In the genomic region with DNA sequence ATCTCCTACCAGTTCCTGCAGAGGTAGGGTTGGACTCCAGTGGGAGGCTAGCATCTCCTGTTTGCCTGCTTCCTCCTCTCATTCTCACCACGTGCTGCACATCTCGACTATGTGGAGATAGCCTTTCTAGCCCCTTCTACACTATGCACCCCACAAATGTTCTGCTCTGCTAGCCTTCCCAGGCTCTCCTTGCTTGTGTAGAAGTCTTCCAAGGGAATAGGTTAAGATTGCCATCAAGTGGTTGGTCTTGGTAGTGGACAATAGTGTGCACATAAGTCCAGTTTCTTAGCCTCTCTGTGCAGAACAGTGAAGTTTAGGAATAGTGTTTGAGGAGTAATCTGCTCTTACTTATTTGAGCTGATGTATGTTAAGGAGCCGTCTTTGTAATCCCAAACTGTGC, we compare ENCODE assay signal across 8 mouse cellular contexts.
DNase-seq lines count a peak whose midpoint lies in the region; ATAC-seq and TF ChIP-seq lines count a peak whose summit lies in the region.

No protein-coding gene starts in this region.

- H3K4me1 ChIP-seq in heart, adult 2 months (ENCODE audit: control insufficient read depth, insufficient read depth, low read length): peaks cover 5% of the 10 kb centered on the region
- peaks cover 11% of the 10 kb centered on the region; the same call in 1 of the 2 replicates for H3K4me1 ChIP-seq in heart, embryonic 11.5 days (ENCODE audit: control insufficient read depth, insufficient read depth, low read length)
- H3K4me1 ChIP-seq in kidney, embryonic 14.5 days (ENCODE audit: control insufficient read depth, insufficient read depth, low read length): no peaks in the 10 kb centered on the region

- H3K9me3 ChIP-seq in heart, embryonic 11.5 days (replicated peaks; ENCODE audit: control insufficient read depth, low read length): no peaks in the 10 kb centered on the region
- H3K9me3 ChIP-seq in kidney, embryonic 14.5 days (ENCODE audit: control insufficient read depth, low read length): no peaks in the 10 kb centered on the region

- TF ChIP-seq CTCF in heart, adult 2 months (IDR thresholded peaks at IDR 0.05): peak; percentile 88

- no peak for ATAC-seq in heart, embryonic 11.5 days (replicated peaks; ENCODE audit: insufficient number of reproducible peaks, low FRiP score, low TSS enrichment)
- ATAC-seq in kidney, embryonic 14.5 days (ENCODE audit: low FRiP score, low TSS enrichment): peak; percentile 52; the same call in 1 of the 2 replicates
- no peak for ATAC-seq in activated CD4-positive, CD25-positive, alpha-beta regulatory T cell, adult 4 months

- no peak overlapping the region for H3K27ac ChIP-seq in heart, adult 2 months
- no peak overlapping the region for H3K27ac ChIP-seq in heart, embryonic 11.5 days (ENCODE audit: low read depth, low read length)
- H3K27ac ChIP-seq in kidney, embryonic 14.5 days (ENCODE audit: low read depth, low read length): no peak overlapping the region

- no peak overlapping the region for H3K4me3 ChIP-seq in heart, adult 2 months
- no peak overlapping the region for H3K4me3 ChIP-seq in heart, embryonic 11.5 days (ENCODE audit: low read depth, low read length)
- H3K4me3 ChIP-seq in kidney, embryonic 14.5 days (ENCODE audit: low read length): no peak overlapping the region

- intact Hi-C loops in heart, adult 2 months (cut with DNase I): loop anchor here (1.0 to 5.0 kb wide), 4 partner anchors 75 to 1038 kb away; no protein-coding TSS in a partner anchor

- peaks cover 6% of the 10 kb centered on the region for H3K79me2 ChIP-seq in heart, adult 2 months (replicated peaks; ENCODE audit: control insufficient read depth, insufficient read depth, low read length)

- TF ChIP-seq EP300 in heart, adult 2 months (IDR thresholded peaks at IDR 0.05; ENCODE audit: insufficient read depth, low read depth, low read length): no peak

- H3K9ac ChIP-seq in heart, adult 2 months (ENCODE audit: low read depth, low read length): no peak overlapping the region
- H3K9ac ChIP-seq in heart, embryonic 11.5 days (ENCODE audit: low read depth, low read length): no peak overlapping the region
- no peak overlapping the region for H3K9ac ChIP-seq in kidney, embryonic 14.5 days (ENCODE audit: low read depth, low read length)

- H3K27me3 ChIP-seq in heart, adult 2 months (ENCODE audit: control insufficient read depth, insufficient read depth, low read length): no peaks in the 10 kb centered on the region
- H3K27me3 ChIP-seq in heart, embryonic 11.5 days (ENCODE audit: control insufficient read depth, insufficient read depth, low read length): no peaks in the 10 kb centered on the region
- H3K27me3 ChIP-seq in kidney, embryonic 14.5 days (ENCODE audit: control insufficient read depth, insufficient read depth, low read length): no peaks in the 10 kb centered on the region

- 26% methylated on average over 3 of the region's 3 CpGs for WGBS in heart, adult 2 months
- 43% methylated on average over 3 of the region's 3 CpGs for WGBS in heart, embryonic 11.5 days (ENCODE audit: insufficient replicate concordance)
- 50% methylated on average over 3 of the region's 3 CpGs for WGBS in kidney, embryonic 14.5 days

- TF ChIP-seq POLR2A in heart, adult 2 months (IDR thresholded peaks at IDR 0.05; ENCODE audit: insufficient read depth, low read depth, low read length): no peak

- peak; percentile 18 to 34 for DNase-seq in heart, adult 2 months
- peak; percentile 21 for DNase-seq in urinary bladder, postnatal 25 days (ENCODE audit: low spot score)
- no peak for DNase-seq in urinary bladder, postnatal 4 days (ENCODE audit: low spot score in 2 of 2)
- DNase-seq in embryo, embryonic 10 days (ENCODE audit: low spot score): peak; percentile 75
- DNase-seq in lung, postnatal 36 days: peak; percentile 83

- H3K4me2 ChIP-seq in heart, embryonic 11.5 days: no peak overlapping the region
- H3K4me2 ChIP-seq in kidney, embryonic 14.5 days (replicated peaks; ENCODE audit: low read depth, low read length): no peak overlapping the region

- H3K36me3 ChIP-seq in heart, adult 2 months (ENCODE audit: control insufficient read depth, insufficient read depth, low read length): peaks cover 5% of the 10 kb centered on the region
- no peaks in the 10 kb centered on the region for H3K36me3 ChIP-seq in heart, embryonic 11.5 days (ENCODE audit: control insufficient read depth, insufficient read depth, low read length)
- no peaks in the 10 kb centered on the region for H3K36me3 ChIP-seq in kidney, embryonic 14.5 days (ENCODE audit: control insufficient read depth, insufficient read depth, low read length)

Comparison
In these comparisons a context has a peak if more than half of its experiments do, and no peak if none do; other contexts are left out.
1. DNase-seq: peak in heart, adult 2 months (2 of 2), urinary bladder, postnatal 25 days (single experiment), embryo, embryonic 10 days (single experiment) and lung, postnatal 36 days (single experiment); none in urinary bladder, postnatal 4 days (0 of 2).